Mouse (Mus musculus): ENCODE results near the gene Nt5dc3.

- TF ChIP-seq CTCF (IDR thresholded peaks at IDR 0.05; ENCODE audit: extremely low read depth, insufficient read depth, insufficient read length, insufficient replicate concordance): no peak
- TF ChIP-seq POLR2A (IDR thresholded peaks at IDR 0.05; ENCODE audit: low read depth, low read length): no peak
Measured at GRCm38 (mm10) chr10:86794794-86795535, 16.2 kb downstream of the Nt5dc3 start.
